Mouse (Mus musculus): Measurements from ENCODE around the gene Hist1h3g.

DNA sequence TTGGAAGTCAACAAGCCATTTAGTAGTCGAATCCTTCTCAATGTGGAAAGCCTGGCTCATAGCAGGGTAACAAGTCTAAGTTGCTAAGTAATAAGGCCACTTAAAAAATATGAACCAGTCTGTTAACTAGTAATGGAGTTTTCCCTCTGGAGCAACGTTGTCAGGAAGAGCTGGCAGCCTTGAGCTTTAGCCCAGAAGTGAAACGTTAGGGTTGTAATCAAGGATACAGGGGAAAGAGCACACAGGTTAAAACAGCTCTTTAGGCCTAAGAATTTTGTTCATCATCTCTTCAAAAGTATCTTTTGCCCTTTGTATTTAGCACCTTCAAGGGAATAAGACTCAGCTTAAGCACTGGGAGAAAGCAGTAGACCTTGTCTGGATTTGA, 15.5 kb downstream of the Hist1h3g start:
- no peak for TF ChIP-seq CTCF (IDR thresholded peaks at IDR 0.05; ENCODE audit: low read depth)
- TF ChIP-seq EP300 (IDR thresholded peaks at IDR 0.05; ENCODE audit: low read depth), result no peak
